Mouse (Mus musculus) embryonic stem cell, embryonic (primary cell): ENCODE measurements around the gene Krt81.

Experiments used
- CTCF ChIA-PET, 4 experiments: fragments of 300-600 bp in 2 of 4; fragments of 350-600 bp in 2 of 4; sonication (Branson Sonifier 250); formaldehyde crosslinking; loops; one replicate each; lab custom pipeline; 2022; ENCODE audit warnings: inconsistent platforms in 2 of 4; lab: Charles Lee
- POLR2A ChIA-PET, 4 experiments: fragments of 300-600 bp in 2 of 4; fragments of 350-600 bp in 2 of 4; sonication (Branson Sonifier 250); formaldehyde crosslinking; loops; one replicate each; lab custom pipeline; 2022; ENCODE audit warnings: antibody characterized with exemption in 4 of 4, inconsistent platforms in 1 of 4; lab: Charles Lee

Gene Krt81

GRCm38 (mm10) chr15:101413916-101414635 lies 49.5 kb downstream of the Krt81 start:
- ChIA-PET POLR2A (interaction anchor here in 2 of 4 experiments (0.6 to 2.7 kb wide), 9 partner anchors 9 to 832 kb away, joined by 3 to 17 read pairs (median 5); no protein-coding TSS in a partner anchor), CTCF (interaction anchor here in 2 of 4 experiments (1.1 to 3.1 kb wide), 12 partner anchors 10 to 173 kb away, joined by 3 to 10 read pairs (median 5); partner anchors contain the start of gene Krt86 (in 1 of the 2))

GRCm38 (mm10) chr15:101412188-101412587 lies 51.4 kb downstream of the Krt81 start:
- POLR2A ChIA-PET = interaction anchor here (0.6 to 2.0 kb wide), 4 partner anchors 9 to 16 kb away, joined by 3 to 4 read pairs (median 4); no protein-coding TSS in a partner anchor
- CTCF ChIA-PET = interaction anchor here in 3 of 4 experiments (0.6 to 1.1 kb wide), 3 partner anchors 25 to 1815 kb away, joined by 3 to 4 read pairs (median 4); no protein-coding TSS in a partner anchor

- ChIA-PET POLR2A (no interaction called here), CTCF (interaction anchor here in 2 of 4 experiments (0.6 to 0.8 kb wide), 4 partner anchors 12 to 1521 kb away, joined by 3 to 5 read pairs (median 3); no protein-coding TSS in a partner anchor)
These were observed 52.8 kb downstream of the Krt81 start, which contains the start of gene Krt7 for GRCm38 (mm10) chr15:101410775-101411174. TSS of gene Krt7 (plus strand) at chr15:101411043.
